Mouse (Mus musculus): ENCODE data around the gene Arhgap10. TPM values are rescaled to one million over a fixed set of nuclear protein-coding genes. Genes with fewer than 3 reads are reported as not detected.

The Arhgap10 gene
- polyA plus RNA-seq, 1 experiment from 2014 or later, result 3.9 TPM

- Histone ChIP-seq H3K27ac (ENCODE audit: low read depth) (no peak overlapping the region), H3K36me3 (replicated peaks; ENCODE audit: insufficient read depth, low read length) (peaks cover 7% of the 10 kb centered on the region), H3K4me3 (ENCODE audit: low read depth, low read length) (no peak overlapping the region), H3K9me3 (ENCODE audit: low read length) (no peaks in the 10 kb centered on the region), H3K4me2 (ENCODE audit: low read depth, low read length) (no peak overlapping the region), H3K27me3 (ENCODE audit: insufficient read depth, low read length) (no peaks in the 10 kb centered on the region), H3K4me1 (ENCODE audit: insufficient read depth) (no peaks in the 10 kb centered on the region), H3K9ac (replicated peaks) (no peak overlapping the region)
- ATAC-seq (no peak), DNase-seq (no peak)
- WGBS (ENCODE audit: insufficient replicate concordance), result 81% methylated on average over 5 of the region's 5 CpGs
- no peak for TF ChIP-seq EP300 (IDR thresholded peaks at IDR 0.05; ENCODE audit: low read depth)
- no peak for TF ChIP-seq CTCF (IDR thresholded peaks at IDR 0.05; ENCODE audit: low read depth)
Observed at GRCm38 (mm10) chr8:77355344-77355743, 162.4 kb downstream of the Arhgap10 start.

- no peak for ATAC-seq
- DNase-seq, result no peak
- peaks cover 7% of the 10 kb centered on the region for H3K36me3 ChIP-seq (replicated peaks; ENCODE audit: insufficient read depth, low read length)
- TF ChIP-seq CTCF (IDR thresholded peaks at IDR 0.05; ENCODE audit: low read depth) (no peak), EP300 (IDR thresholded peaks at IDR 0.05; ENCODE audit: low read depth) (no peak)
- H3K9ac ChIP-seq (replicated peaks), result no peak overlapping the region
- H3K4me2 ChIP-seq (ENCODE audit: low read depth, low read length), result no peak overlapping the region
- no peaks in the 10 kb centered on the region for H3K9me3 ChIP-seq (ENCODE audit: low read length)
- no peaks in the 10 kb centered on the region for H3K27me3 ChIP-seq (ENCODE audit: insufficient read depth, low read length)
- no peaks in the 10 kb centered on the region for H3K4me1 ChIP-seq (ENCODE audit: insufficient read depth)
- no peak overlapping the region for H3K27ac ChIP-seq (ENCODE audit: low read depth)
- 85% methylated on average over 1 of the region's 1 CpGs for WGBS (ENCODE audit: insufficient replicate concordance)
- H3K4me3 ChIP-seq (ENCODE audit: low read depth, low read length), result no peak overlapping the region
Observed at GRCm38 (mm10) chr8:77354189-77354588, 163.6 kb downstream of the Arhgap10 start.

GRCm38 (mm10) chr8:77351177-77351860 is 166.4 kb downstream of the Arhgap10 start:
- H3K4me3 ChIP-seq (ENCODE audit: low read depth, low read length), result no peak overlapping the region
- TF ChIP-seq EP300 (IDR thresholded peaks at IDR 0.05; ENCODE audit: low read depth) (no peak), CTCF (IDR thresholded peaks at IDR 0.05; ENCODE audit: low read depth) (no peak)
- no peaks in the 10 kb centered on the region for H3K4me1 ChIP-seq (ENCODE audit: insufficient read depth)
- 89% methylated on average over 9 of the region's 9 CpGs for WGBS (ENCODE audit: insufficient replicate concordance)
- H3K36me3 ChIP-seq (replicated peaks; ENCODE audit: insufficient read depth, low read length), result no peaks in the 10 kb centered on the region
- no peaks in the 10 kb centered on the region for H3K27me3 ChIP-seq (ENCODE audit: insufficient read depth, low read length)
- ATAC-seq (no peak), DNase-seq (no peak)
- H3K27ac ChIP-seq (ENCODE audit: low read depth), result no peak overlapping the region
- no peak overlapping the region for H3K9ac ChIP-seq (replicated peaks)
- no peaks in the 10 kb centered on the region for H3K9me3 ChIP-seq (ENCODE audit: low read length)
- no peak overlapping the region for H3K4me2 ChIP-seq (ENCODE audit: low read depth, low read length)

GRCm38 (mm10) chr8:77350121-77350777 is 167.5 kb downstream of the Arhgap10 start:
- TF ChIP-seq CTCF (IDR thresholded peaks at IDR 0.05; ENCODE audit: low read depth), result no peak
- no peak for TF ChIP-seq EP300 (IDR thresholded peaks at IDR 0.05; ENCODE audit: low read depth)
- WGBS (ENCODE audit: insufficient replicate concordance), result 75% methylated on average over 4 of the region's 4 CpGs
- H3K36me3 ChIP-seq (replicated peaks; ENCODE audit: insufficient read depth, low read length), result no peaks in the 10 kb centered on the region

GRCm38 (mm10) chr8:77343916-77344315 is 173.8 kb downstream of the Arhgap10 start:
- H3K36me3 ChIP-seq (replicated peaks; ENCODE audit: insufficient read depth, low read length), result 0 out of 2 replicates have a peak, but pooled peaks cover 5% of the 10 kb centered on the region
- no peaks in the 10 kb centered on the region for H3K27me3 ChIP-seq (ENCODE audit: insufficient read depth, low read length)
- no peak overlapping the region for H3K9ac ChIP-seq (replicated peaks)
- no peak for ATAC-seq
- no peak for DNase-seq
- no peaks in the 10 kb centered on the region for H3K4me1 ChIP-seq (ENCODE audit: insufficient read depth)
- H3K4me2 ChIP-seq (ENCODE audit: low read depth, low read length), result no peak overlapping the region
- no peak overlapping the region for H3K27ac ChIP-seq (ENCODE audit: low read depth)
- no peaks in the 10 kb centered on the region for H3K9me3 ChIP-seq (ENCODE audit: low read length)
- H3K4me3 ChIP-seq (ENCODE audit: low read depth, low read length), result no peak overlapping the region
- TF ChIP-seq CTCF (IDR thresholded peaks at IDR 0.05; ENCODE audit: low read depth) (no peak), EP300 (IDR thresholded peaks at IDR 0.05; ENCODE audit: low read depth) (no peak)
- WGBS (ENCODE audit: insufficient replicate concordance), result 87% methylated on average over 6 of the region's 6 CpGs

More at GRCm38 (mm10) chr8:77350121-77350777, 167.5 kb downstream of the Arhgap10 start:
- Histone ChIP-seq H3K4me1 (ENCODE audit: insufficient read depth) (no peaks in the 10 kb centered on the region), H3K9me3 (ENCODE audit: low read length) (no peaks in the 10 kb centered on the region), H3K9ac (replicated peaks) (no peak overlapping the region), H3K4me3 (ENCODE audit: low read depth, low read length) (no peak overlapping the region), H3K4me2 (ENCODE audit: low read depth, low read length) (no peak overlapping the region), H3K27ac (ENCODE audit: low read depth) (no peak overlapping the region), H3K27me3 (ENCODE audit: insufficient read depth, low read length) (no peaks in the 10 kb centered on the region)
- ATAC-seq (no peak), DNase-seq (no peak)

- Histone ChIP-seq H3K9me3 (ENCODE audit: low read length) (no peaks in the 10 kb centered on the region), H3K9ac (replicated peaks) (no peak overlapping the region), H3K4me2 (ENCODE audit: low read depth, low read length) (no peak overlapping the region), H3K27me3 (ENCODE audit: insufficient read depth, low read length) (no peaks in the 10 kb centered on the region), H3K4me1 (ENCODE audit: insufficient read depth) (no peaks in the 10 kb centered on the region), H3K27ac (ENCODE audit: low read depth) (no peak overlapping the region), H3K4me3 (ENCODE audit: low read depth, low read length) (no peak overlapping the region), H3K36me3 (replicated peaks; ENCODE audit: insufficient read depth, low read length) (0 out of 2 replicates have a peak, but pooled peaks cover 5% of the 10 kb centered on the region)
- ATAC-seq (no peak), DNase-seq (no peak)
- TF ChIP-seq CTCF (IDR thresholded peaks at IDR 0.05; ENCODE audit: low read depth) (no peak), EP300 (IDR thresholded peaks at IDR 0.05; ENCODE audit: low read depth) (no peak)
- WGBS (ENCODE audit: insufficient replicate concordance), result 81% methylated on average over 3 of the region's 3 CpGs
Observed at GRCm38 (mm10) chr8:77343335-77343734, 174.4 kb downstream of the Arhgap10 start.

Data from liver, postnatal 0 days (tissue).